Mouse (Mus musculus): ENCODE measurements at regions not wholly inside any gene's neighbourhood (a gene's known extent, or its start where the extent isn't known, plus 50 kb on each side); places are given as distances from the start of the nearest gene placed in this dataset.
"Not testable (repeated sequence)": the region's sequence is repeated elsewhere in the genome, so short reads cannot be mapped to it uniquely, and the experiment has no call there.

GRCm38 (mm10) chr2:181930037-181930436, 60.9 kb upstream of the Gm14496 start:
- no peak for DNase-seq (ENCODE audit: inconsistent ontology term)

GRCm38 (mm10) chr2:181930538-181930937, 60.4 kb upstream of the Gm14496 start:
- not testable (repeated sequence) for DNase-seq (ENCODE audit: inconsistent ontology term)

GRCm38 (mm10) chr2:181931077-181931815, 59.7 kb upstream of the Gm14496 start:
- DNase-seq (ENCODE audit: inconsistent ontology term), result peak; percentile 25

- peak; percentile 6 for DNase-seq (ENCODE audit: inconsistent ontology term)
These were observed 58.9 kb upstream of the Gm14496 start for GRCm38 (mm10) chr2:181931918-181932605.
